Mouse (Mus musculus): ENCODE results near the gene Syngr1.
"Not testable (repeated sequence)": the region's sequence is repeated elsewhere in the genome, so short reads cannot be mapped to it uniquely, and the experiment has no call there.

Syngr1 gene

GRCm38 (mm10) chr15:80115866-80116794 lies 25.0 kb downstream of the Syngr1 start:
- no peak for DNase-seq (ENCODE audit: low spot score in 2 of 2)

GRCm38 (mm10) chr15:80117154-80117553 lies 26.0 kb downstream of the Syngr1 start:
- DNase-seq (ENCODE audit: low spot score in 2 of 2), result no peak

GRCm38 (mm10) chr15:80119076-80119475 lies 27.9 kb downstream of the Syngr1 start:
- DNase-seq (ENCODE audit: low spot score in 2 of 2), result no peak

- DNase-seq (ENCODE audit: low spot score in 2 of 2), result no peak
Observed at GRCm38 (mm10) chr15:80121721-80122325, 30.7 kb downstream of the Syngr1 start.

GRCm38 (mm10) chr15:80122431-80122830 lies 31.3 kb downstream of the Syngr1 start:
- not testable (repeated sequence) for DNase-seq (ENCODE audit: low spot score in 2 of 2)

- no peak for DNase-seq (ENCODE audit: low spot score in 2 of 2)
Observed at GRCm38 (mm10) chr15:80124651-80125050, 33.5 kb downstream of the Syngr1 start.

- DNase-seq (ENCODE audit: low spot score in 2 of 2), result no peak
Observed at GRCm38 (mm10) chr15:80127191-80127590, 36.1 kb downstream of the Syngr1 start.

GRCm38 (mm10) chr15:80129982-80130381 lies 38.8 kb downstream of the Syngr1 start:
- no peak for DNase-seq (ENCODE audit: low spot score in 2 of 2)

- no peak for DNase-seq (ENCODE audit: low spot score in 2 of 2)
Observed at GRCm38 (mm10) chr15:80130689-80131088, 39.6 kb downstream of the Syngr1 start.

- DNase-seq (ENCODE audit: low spot score in 2 of 2), result no peak
Observed at GRCm38 (mm10) chr15:80131421-80131820, 40.3 kb downstream of the Syngr1 start.

- DNase-seq (ENCODE audit: low spot score in 2 of 2), result no peak
Observed at GRCm38 (mm10) chr15:80132452-80132851, 41.3 kb downstream of the Syngr1 start.

- peak; percentile 84 to 85 for DNase-seq (ENCODE audit: low spot score in 2 of 2)
Observed at GRCm38 (mm10) chr15:80132993-80133586, 42.0 kb downstream of the Syngr1 start, which contains the start of gene Tab1. Gene Tab1 (plus strand): TSS chr15:80133127.

GRCm38 (mm10) chr15:80133682-80134449 lies 42.7 kb downstream of the Syngr1 start:
- DNase-seq (ENCODE audit: low spot score in 2 of 2), result no peak

GRCm38 (mm10) chr15:80134450-80134847 lies 43.3 kb downstream of the Syngr1 start:
- DNase-seq (ENCODE audit: low spot score in 2 of 2), result no peak

GRCm38 (mm10) chr15:80135499-80135898 lies 44.4 kb downstream of the Syngr1 start:
- no peak for DNase-seq (ENCODE audit: low spot score in 2 of 2)

GRCm38 (mm10) chr15:80136645-80137044 lies 45.5 kb downstream of the Syngr1 start:
- DNase-seq (ENCODE audit: low spot score in 2 of 2), result no peak

- peak; percentile 54 to 62 for DNase-seq (ENCODE audit: low spot score in 2 of 2)
Observed at GRCm38 (mm10) chr15:80137945-80138791, 47.0 kb downstream of the Syngr1 start.

GRCm38 (mm10) chr15:80140302-80140701 lies 49.2 kb downstream of the Syngr1 start:
- no peak for DNase-seq (ENCODE audit: low spot score in 2 of 2)

GRCm38 (mm10) chr15:80140878-80141277 lies 49.7 kb downstream of the Syngr1 start:
- no peak for DNase-seq (ENCODE audit: low spot score in 2 of 2)

- no peak for DNase-seq (ENCODE audit: low spot score in 2 of 2)
Observed at GRCm38 (mm10) chr15:80142130-80142529, 51.0 kb downstream of the Syngr1 start.

GRCm38 (mm10) chr15:80143760-80144159 lies 52.6 kb downstream of the Syngr1 start:
- no peak for DNase-seq (ENCODE audit: low spot score in 2 of 2)
